Mouse (Mus musculus) B cell, adult 62 days (primary cell): ENCODE measurements around the gene Tmc6. TPM values are rescaled to one million over a fixed set of nuclear protein-coding genes. Genes with fewer than 3 reads are reported as not detected.

ENCODE experiments used
- total RNA-seq: library from RNA; stranded (reverse); gene quantifications from 4 replicates; pipeline ENCODE4 v1.2.4, GENCODE M21; 2023

Tmc6 gene
- 146 to 159 TPM (median 153 TPM) in 4 replicates for total RNA-seq

DNA sequence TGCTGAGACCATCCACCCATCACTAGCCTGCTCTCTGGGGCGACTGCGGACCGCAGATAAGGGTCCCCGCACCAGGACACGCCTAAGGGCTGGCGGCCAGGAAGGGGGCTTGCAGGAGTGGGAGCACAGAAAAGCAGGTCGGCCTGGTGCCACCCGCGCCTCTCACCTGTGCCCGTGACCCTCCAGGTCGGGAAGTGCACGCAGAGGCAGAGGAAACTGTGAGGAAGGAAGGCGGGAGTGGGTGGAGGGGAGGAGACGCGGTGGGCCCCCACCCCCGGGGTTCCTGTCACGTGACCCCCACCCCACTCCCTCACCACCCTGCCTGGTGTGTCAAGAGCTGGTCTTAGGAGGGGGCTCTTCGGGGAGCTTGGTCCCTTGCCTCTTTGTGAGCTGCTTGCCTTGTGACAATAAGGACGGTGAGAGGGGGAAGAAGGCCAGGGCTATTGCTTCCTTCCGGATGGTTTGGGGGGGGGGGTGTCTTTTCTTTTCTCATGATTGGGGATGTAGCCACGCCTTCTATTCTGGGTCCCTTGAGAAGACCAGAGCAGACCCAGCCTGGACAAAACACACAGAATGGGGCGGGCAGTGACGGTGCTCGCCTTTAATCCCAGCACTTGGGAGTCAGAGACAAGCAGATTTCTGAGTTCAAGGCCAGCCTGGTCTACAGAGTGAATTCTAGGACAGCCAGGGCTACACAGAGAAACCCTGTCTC lies at the start of gene Tmc6, which contains the start of gene Tmc8:
Gene Tmc6 (minus strand): TSS at position 206 of the 712 bp plus-strand sequence.
Gene Tmc8 (plus strand): TSS at position 84 of the 712 bp plus-strand sequence.

DNA sequence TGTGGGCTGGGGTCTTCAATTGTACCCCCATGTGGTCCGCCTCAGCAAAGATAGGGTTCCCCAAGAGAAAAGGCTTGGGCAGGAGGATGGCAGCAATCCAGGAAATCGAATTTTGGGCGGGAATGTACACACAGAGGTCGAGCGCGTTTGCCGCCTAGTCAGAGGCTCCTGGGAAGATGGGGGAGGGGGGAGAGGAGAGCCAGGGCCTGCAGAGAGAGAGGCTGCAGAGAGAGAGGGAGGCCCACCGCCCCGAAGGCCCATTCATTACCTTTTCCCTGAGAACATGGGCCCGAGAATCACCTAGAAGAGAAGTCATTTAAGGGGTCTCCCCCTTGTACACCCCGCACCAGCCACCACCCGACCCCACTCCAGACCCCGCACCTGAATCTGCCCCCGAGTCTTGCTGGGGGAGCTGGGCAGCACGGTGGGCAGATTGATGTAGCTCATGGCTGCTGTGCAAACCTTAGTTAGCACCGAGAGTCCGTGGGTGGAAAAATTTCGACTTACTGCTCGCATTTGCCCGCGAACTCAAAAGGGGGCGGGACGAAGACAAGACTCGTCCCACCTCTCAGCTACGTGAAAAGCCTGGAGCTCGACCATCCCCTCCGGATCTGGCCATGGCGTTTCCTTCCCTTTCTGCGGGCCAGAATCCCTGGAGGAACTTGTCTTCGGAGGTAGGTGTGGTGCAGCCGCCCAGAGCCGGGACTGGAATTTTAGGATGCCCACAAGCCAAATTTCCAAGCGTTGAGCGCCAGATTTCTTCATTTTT lies 43.5 kb upstream of the Tmc6 start, which contains the start of the genes Afmid and Tk1:
Gene Afmid (plus strand): TSS at position 592 of the 769 bp plus-strand sequence.
Gene Tk1 (minus strand): TSS at position 760 of the 769 bp plus-strand sequence.

GRCm38 (mm10) chr11:117809407-117810311 lies 27.7 kb upstream of the Tmc6 start, which contains the start of the genes Gm20708 and Syngr2:
Gm20708 (plus strand) TSS chr11:117809668.
Syngr2 (plus strand) TSS chr11:117809668.

DNA sequence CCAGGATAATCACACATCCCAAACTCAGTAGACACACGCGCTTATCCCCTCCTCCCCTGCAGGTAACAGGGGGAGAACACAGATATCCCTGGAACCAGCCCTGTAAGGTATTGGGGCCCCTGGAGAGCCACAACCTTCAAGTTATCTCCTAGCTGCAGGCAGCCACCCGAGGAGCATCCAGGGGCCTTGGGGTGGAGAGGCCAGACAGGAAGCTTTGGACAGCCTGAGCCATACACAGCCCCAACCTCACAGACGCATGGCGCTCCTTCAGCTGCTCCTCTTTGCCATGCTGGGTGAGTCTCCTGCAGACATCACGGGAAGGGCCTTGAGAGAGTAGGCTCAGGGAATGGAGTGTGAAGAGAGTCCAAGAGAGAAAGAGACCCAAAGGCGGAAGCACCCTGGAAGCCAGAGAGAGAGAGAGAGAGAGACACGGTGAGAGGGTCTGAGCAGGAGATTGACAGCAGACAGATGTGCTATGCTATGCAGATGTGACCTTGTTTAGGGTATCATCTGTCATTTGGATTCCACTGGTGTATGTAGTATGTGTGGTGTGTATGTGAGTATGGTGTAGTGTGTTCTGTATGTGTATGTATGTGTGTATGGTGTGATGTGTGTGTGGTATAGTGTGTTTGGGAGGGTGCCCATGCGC lies 15.6 kb upstream of the Tmc6 start, which contains the start of gene 6030468B19Rik:
Gene 6030468B19Rik (plus strand): TSS at position 150 of the 649 bp plus-strand sequence.

Other genes starting within 250 kb of the Tmc6 start
- 79.3 to 87.5 TPM (median 84.2 TPM) in 4 replicates for gene Tnrc6c, start 127.9 kb downstream of the Tmc6 start, total RNA-seq
- gene Tmc8, start 122 bp downstream of the Tmc6 start, total RNA-seq, result 55.5 to 74.8 TPM (median 63.6 TPM) in 4 replicates
- 1.5 to 3.9 TPM (median 2.2 TPM) in 4 replicates for gene 6030468B19Rik, start 15.5 kb upstream of the Tmc6 start, total RNA-seq
- 9.7 to 12.9 TPM (median 11.1 TPM) in 4 replicates for gene Gm20708, start 27.5 kb upstream of the Tmc6 start, total RNA-seq
- gene Syngr2, start 27.5 kb upstream of the Tmc6 start, total RNA-seq, result 188 to 203 TPM (median 197 TPM) in 4 replicates
- 29.6 to 35.1 TPM (median 30.2 TPM) in 4 replicates for gene Afmid, start 43.7 kb upstream of the Tmc6 start, total RNA-seq
- 40.1 to 47.4 TPM (median 41.8 TPM) in 4 replicates for gene Tk1, start 43.9 kb upstream of the Tmc6 start, total RNA-seq
- 1.7 to 3.1 TPM (median 2.4 TPM) in 4 replicates for gene Birc5, start 67.1 kb upstream of the Tmc6 start, total RNA-seq
- not detected in 4 replicates for gene Tmem235, start 78.6 kb upstream of the Tmc6 start, total RNA-seq
- 2.1 to 2.6 TPM (median 2.3 TPM) in 4 replicates for gene Tha1, start 91.3 kb upstream of the Tmc6 start, total RNA-seq
- gene Socs3, start 187.8 kb upstream of the Tmc6 start, total RNA-seq, result 46.7 to 57.5 TPM (median 52.7 TPM) in 4 replicates
- 42.4 to 46.0 TPM (median 43.7 TPM) in 4 replicates for gene Pgs1, start 204.1 kb upstream of the Tmc6 start, total RNA-seq